Mouse (Mus musculus) brain, adult 2 months (tissue): Measurements from ENCODE around the gene Padi1.

Experiments
- DNase-seq: peaks from one replicate; pipeline ENCODE4 v3.0.0; 2011; ENCODE audit warnings: low read depth, low spot score

Padi1 gene

DNA sequence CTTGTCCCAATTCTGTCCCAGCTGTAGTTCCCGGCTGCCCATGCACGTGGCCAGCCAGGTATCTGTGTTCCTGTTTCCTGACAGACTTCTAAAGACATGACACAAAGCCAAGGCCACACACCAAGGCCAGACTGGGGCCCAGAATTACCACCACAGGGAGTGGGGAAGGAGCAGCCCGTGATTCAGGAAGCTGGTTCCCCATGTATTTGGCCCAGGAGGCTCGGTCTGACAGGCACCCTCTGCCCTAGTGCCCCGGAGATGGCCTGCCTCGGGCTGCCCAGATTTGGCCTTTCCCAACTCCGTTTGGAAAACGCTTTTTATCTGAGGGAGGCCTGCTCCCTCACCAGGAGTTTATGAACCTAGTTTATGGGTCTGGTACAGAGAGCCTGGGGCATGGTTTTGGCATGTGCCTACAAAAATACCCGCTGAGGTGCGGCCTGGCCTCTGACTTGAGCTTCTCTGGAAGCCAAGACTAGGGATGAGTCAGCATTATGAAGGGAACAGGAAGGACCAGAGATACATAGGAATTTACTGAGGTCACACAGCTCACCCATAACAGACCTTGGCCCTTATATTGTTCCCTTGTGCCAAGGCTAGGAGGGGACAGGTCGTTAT lies 16.6 kb upstream of the Padi1 start:
- DNase-seq, result no peak

DNA sequence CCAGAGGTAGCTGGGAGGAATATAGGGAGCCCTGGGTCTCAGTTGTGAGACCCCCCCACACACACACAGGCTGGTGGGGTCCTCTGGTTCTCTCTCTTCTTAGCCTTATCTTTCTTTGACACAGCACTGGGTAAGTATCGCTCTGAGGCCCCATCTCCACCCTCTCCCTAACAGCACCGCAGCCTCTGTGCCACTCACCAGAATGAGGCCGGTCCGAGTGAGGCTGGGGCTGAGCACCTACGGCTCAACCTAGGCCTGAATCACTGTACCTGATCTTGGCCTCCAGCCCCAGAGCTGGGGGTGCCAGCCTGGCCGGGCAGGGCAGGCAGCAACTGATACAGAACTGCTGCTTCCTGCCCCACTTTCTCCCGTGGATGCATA lies 15.2 kb upstream of the Padi1 start:
- no peak for DNase-seq

GRCm38 (mm10) chr4:140860125-140860766 lies 14.7 kb upstream of the Padi1 start:
- DNase-seq, result no peak

DNA sequence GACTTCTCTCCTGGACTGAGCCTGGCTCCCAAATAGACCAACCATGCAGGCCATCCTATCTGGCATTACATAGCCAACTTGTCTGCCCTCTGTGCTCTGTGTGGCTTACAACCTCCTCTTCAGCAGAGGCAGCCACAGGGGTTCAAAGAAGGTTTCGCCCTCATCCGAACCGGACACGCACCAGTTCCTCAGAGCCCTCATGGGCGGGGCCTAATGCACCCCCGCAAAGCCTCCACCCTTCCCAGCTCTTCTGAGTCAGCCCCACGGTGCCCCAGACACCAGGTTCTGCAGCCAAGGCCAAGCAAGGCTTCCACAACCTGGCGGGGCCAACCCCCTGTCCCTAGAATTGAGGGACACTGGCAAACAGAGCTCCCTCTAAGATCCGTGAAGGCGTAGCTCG lies 13.7 kb upstream of the Padi1 start:
- no peak for DNase-seq

DNA sequence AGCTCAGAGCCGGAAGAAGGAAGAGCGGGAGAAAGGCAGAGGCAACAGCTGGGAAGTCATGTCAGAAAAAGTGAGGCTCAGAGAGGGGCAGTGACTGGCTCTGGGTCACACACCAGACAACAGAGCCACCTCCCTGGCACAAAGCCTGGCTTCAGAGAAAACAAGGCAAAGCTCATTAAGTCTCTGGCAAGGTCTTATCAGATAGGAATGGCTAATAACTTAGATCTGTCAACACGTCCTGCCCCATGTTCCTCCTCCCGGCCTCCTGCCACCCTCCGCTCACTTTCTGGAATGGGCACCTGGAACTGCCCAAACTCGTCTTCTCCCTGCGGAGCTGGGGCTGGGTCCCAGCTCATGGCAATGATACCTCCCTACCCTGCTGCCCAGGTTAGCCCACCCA lies 12.2 kb upstream of the Padi1 start:
- no peak for DNase-seq

DNA sequence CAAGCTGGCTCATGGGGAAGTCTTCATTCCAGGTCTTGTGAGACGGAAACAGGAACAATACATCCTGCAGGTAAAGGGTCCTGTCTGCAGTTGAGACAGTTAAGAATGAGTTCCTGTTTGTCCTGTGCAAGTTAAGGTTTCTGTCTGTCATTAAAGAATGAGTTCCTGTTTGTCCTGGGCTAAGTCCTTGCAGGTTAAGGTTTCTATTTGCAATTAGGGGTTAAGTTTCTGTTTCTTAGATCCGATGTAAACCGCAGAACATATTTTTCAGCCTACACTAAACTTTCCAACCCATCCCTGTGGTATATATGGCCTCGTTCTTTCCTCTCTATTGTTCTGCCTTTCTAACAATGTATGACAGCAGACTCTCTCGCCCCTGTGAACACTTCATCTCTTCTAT lies 11.5 kb upstream of the Padi1 start:
- DNase-seq, result no peak

DNA sequence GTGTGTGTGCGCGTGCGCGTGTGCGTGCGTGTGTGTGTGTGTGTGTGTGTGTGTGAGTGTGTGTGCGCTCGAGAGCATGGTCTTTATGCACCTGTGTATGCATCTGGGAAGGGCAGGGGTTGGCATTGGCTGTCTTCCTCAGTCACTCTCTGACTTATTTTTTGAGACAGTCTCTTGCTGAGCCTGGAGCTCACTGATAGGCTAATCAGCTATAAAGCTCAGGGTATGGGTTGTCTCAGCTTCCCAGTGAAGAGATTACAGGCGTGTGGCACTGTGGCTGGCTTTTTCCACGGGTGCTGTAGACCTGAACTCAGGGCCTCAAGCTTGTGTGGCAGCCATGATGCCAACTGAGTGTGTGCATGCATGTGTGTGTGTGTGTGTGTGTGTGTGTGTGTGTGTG lies 9.6 kb upstream of the Padi1 start:
- no peak for DNase-seq

DNA sequence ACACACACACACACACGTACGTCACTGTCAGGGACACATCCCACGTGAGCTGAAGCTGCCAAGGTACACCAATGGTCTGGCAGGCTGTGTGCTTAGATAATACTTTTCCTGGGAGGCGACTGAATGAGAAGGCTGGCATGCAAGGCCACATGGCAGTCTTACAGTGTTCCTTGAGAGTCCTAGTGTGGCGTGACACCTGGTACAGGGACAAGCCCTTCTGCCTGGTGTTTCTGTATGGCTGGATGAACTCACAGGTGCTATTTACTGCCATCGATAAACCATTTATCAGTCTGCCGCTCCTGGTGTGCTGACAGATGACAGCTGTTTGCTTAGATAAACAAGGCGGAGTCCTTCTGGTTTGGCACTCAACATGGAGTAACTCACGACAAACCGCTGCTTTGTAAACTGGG lies 8.9 kb upstream of the Padi1 start:
- no peak for DNase-seq

DNA sequence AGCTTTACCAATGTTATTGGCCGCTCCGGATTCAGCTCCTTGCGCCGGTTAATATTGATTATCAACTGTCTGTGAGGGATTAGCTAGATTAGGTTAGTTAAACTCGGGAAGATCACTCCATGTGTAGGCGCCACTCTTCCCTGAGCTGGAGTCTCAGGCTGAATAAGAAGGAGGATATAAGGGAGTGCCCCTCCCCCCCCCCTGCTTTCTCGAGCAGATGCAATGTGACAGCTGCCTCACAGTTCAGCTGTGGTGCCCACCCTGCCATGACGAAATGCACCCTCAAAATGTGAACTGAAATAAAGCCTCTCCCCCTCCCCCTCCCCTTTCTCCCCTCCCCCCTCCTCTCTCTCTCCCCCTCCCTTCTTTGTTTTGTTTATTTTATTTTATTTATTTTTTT lies 8.0 kb upstream of the Padi1 start:
- no peak for DNase-seq

DNA sequence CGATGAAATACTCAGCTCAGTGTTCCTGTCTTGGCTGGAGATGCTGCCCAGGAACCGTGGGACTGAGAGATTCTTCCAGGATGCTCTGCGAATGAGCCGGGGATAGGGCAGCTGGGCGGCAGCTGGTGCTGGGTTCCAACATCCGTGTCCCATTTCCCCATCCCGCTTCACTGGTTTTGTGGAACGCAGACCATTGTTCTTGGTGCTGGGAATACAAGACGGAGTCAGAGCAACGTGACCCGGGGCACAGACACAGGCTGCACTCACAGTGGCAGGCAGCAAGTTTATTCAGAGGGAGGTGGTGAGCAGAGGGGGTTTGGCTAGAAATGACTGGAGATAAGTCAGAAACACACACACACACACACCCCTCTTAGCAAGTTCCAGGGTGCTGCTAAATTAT lies 3.7 kb upstream of the Padi1 start:
- no peak for DNase-seq

GRCm38 (mm10) chr4:140844991-140845390 lies 587 bp downstream of the Padi1 start:
- DNase-seq, result no peak

DNA sequence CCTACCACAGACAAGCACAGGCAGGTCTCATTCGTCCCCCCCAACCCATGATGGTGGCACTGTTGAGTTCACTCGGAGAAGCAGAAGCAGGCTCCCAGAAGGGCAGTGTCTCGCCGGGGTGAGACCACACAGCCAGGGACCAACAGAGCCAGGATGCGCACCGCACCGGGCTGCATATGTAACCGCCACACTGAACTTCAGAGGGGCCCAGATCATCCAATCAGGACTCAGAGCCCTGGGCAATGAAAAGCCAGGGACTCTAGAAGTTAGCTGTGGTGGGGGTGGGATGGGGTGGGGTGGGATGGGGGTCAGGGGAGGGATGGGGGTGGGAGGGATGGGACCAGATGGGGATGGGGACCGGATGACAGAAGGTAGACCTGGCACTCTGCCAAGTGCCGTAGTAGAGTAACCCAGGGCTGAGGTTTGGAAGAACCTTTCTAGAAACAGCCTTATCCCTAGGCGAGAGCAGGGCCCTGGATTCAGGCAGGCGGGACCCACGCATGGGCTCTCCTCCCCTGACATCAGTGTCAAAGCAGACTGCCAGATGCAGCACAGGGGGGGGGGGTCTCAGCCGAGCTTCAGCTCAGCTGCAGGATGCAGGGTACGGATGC lies 1.8 kb downstream of the Padi1 start:
- no peak for DNase-seq

DNA sequence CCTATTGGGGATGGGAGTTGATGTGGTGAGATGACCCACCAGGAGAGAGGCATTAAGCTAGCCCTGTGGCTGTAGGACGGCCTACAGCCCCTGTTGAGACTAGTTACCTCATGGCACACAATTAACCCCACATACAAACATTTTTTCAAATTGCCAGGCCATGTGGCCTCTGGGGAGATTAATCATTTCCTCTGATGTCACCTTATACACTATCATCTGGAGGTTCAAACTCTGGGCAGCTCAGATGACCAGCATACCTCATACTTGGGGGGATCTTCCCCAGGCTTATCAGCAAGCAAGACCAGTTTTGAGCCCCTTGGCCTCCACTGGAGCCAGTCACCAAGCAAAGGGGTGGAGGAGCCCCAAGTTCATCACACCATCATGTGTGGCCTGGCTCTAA lies 2.7 kb downstream of the Padi1 start:
- no peak for DNase-seq

GRCm38 (mm10) chr4:140837879-140838278 lies 7.7 kb downstream of the Padi1 start:
- peak; percentile 24 for DNase-seq

DNA sequence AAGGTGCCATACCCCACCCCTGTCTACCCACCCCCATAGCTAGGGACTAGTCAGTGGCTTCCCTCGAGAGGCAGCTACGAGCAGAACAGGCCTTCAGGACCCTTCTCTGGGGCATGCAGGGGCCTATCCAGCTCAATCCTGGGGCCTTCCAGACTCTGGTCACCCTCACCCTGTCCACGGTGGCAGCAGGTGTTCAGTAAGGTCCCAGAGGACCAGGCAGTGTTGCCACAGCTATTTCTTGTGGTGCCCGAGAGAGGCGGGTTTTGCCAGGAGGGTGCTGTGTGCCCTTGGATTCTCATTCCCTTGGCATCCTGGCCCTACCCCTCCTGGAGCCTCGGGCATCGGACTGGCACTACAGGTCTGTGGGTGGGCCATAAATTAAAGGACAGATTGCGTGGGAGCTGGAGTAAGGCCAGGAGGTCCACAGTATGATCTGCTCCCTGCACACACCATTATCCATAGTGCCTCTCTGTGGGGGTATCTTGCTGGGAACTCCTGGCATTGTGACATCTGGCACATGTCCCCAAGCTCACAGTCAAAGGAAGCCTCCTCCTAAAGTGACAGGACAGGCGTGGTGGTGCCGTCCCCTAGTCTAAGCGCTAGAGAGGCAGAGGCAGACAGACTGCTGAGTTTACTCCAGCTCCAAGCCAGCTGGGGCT lies 9.2 kb downstream of the Padi1 start:
- DNase-seq, result no peak

DNA sequence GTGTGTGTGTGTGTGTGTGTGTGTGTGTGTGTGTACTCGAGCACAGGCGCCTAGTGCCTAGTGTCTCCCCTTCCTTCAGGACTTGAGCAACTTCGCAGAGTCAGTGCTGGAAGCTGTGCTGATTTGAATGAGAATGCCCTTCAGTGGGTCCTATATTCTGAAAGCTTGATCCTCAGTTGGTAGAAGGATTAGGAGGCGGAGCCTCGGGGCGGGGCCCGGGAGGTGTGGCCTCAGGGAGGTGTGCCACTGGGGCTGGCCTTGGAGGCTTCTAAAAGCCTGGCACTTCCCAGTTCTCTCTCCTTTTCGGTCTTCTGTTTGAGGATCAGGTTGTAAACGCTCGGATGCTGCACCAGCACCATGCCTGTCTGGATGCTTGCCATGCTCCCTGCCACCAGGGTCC lies 9.9 kb downstream of the Padi1 start:
- no peak for DNase-seq

DNA sequence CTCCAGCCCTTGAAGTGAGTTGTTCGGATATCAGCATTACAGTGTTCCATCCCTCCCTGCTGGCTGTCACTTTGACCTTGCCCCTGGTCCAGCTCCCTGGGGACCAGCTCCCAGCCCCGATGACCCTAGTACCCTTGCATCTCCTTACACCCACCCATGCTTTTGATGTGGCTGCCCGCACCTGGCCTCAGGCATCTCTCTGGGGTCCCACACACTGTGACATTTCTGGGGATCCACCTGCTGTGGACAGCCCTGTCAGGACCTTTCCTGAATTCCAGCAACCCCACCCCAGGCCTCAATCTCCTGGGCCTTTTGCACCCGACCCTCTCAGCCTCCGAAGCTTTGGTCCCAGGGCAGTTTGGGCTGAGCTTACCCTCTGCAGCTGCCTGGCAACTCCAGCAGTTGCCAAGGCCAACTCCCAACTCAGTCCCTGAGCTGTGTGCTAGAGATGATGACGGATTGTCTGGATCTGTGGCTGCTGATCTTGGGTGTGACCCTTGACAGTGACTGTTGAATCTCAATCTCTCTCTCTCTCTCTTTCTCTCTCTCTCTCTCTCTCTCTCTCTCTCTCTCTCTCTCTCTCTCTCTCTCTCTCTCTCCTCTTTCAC lies 11.1 kb downstream of the Padi1 start:
- no peak for DNase-seq

DNA sequence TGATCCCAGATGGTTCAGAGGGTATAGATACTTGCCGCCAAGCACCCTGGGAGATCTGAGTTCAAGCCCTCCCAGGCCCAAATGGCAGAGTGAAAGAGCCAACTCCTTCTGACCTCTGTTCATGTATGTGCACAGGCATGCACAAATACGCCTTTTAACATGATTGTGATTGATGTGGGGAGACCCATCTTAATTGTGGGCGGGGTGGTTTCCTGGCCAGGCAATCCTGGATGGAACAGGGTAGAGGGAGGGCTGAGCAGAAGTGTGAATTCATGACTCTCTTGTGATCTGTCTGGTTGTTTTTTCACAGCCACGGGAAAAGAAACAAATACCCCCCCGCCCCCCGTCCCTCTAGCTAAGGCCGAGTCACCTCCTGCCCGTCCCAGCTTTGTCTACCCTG lies 12.8 kb downstream of the Padi1 start:
- DNase-seq, result no peak

GRCm38 (mm10) chr4:140831808-140832207 lies 13.8 kb downstream of the Padi1 start:
- DNase-seq, result no peak

DNA sequence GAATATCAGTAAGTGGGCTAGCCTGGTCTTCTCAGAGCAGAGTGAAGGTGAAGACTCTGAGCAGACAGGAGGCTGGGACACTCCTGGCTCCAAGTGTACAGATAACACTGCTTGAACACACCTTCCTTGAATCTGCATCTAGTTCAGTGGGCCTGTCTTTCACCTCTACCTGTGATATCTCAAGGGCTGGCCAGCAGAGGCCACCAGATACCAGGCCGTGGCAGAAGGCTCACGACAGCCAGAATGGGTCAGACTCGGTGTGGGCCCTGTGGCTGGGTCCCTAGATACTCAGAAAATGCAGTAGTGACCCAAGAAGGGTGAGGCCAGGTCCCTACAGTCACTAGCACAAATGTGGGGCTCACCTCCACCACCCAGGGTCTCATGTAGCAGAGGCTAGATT lies 18.3 kb downstream of the Padi1 start:
- no peak for DNase-seq

GRCm38 (mm10) chr4:140825942-140826341 lies 19.6 kb downstream of the Padi1 start:
- no peak for DNase-seq

DNA sequence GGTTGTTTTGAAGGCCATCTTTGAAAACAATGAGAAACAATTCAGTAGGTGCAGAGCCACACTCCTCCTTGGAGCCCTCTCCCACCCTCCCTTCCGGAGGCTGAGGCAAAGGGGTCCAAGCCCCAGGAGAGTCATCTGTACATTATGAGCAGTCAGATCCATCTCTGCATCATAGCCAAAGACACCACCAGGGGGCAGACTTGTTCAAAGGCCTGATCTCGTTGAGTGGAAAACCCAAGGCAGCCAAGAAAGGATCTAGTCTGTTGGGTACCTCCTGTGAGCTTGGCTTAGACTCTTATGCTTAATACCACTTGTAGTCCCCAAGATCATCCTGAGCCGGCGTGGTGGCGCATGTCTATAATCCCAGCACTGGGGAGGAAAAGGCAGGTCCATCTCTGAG lies 23.6 kb downstream of the Padi1 start:
- DNase-seq, result peak; percentile 63

DNA sequence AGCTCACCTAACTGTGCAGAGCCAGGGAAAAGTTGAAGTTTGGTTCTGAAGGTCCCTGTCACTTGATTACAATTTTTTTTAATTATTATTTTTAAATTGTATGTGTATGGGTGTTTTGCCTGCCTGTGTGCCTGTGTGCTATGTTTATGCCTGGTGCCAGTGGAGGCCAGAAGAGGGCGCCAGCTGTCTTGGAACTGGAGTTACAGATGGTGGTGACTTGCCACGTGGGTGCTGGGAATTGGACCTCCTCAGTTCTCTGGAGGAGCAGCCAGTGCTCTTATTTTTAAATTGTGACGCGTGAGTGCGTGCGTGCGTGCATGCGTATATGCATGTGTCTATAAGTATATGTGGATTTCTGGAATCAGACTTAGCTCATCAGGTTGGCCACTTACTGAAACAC lies 28.2 kb downstream of the Padi1 start:
- DNase-seq, result no peak
